Mouse (Mus musculus) kidney, postnatal 25 days (tissue): Measurements from ENCODE around the gene Gsk3b.
A peak's percentile ranks its signal among the peaks of the same experiment; 100 is the strongest.
"Not testable (repeated sequence)": the region's sequence is repeated elsewhere in the genome, so short reads cannot be mapped to it uniquely, and the experiment has no call there.

Experiments
- DNase-seq, 2 experiments: peaks; one replicate each; pipeline ENCODE4 v3.0.0; 2021; ENCODE audit warnings: mixed read lengths in 2 of 2

The Gsk3b gene

DNA sequence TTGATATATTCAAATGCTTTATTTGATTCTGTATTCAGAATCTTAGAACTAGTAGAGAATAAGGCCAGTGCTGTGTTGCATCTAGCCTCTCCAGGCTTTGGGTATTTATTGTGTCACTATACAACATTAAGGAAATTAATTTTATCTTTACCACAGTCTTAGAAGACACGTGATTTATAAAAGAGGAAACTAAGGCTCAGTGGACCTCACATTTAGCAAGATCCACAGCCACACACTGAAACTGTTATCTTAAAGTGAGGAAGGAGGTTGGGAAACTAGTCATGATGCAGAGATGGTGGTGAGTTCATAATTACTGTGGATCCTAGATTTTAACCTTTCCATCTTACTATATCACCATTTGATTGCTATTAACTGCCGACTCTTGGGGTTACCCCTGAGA lies 16.7 kb downstream of the Gsk3b start:
- DNase-seq, result no peak

DNA sequence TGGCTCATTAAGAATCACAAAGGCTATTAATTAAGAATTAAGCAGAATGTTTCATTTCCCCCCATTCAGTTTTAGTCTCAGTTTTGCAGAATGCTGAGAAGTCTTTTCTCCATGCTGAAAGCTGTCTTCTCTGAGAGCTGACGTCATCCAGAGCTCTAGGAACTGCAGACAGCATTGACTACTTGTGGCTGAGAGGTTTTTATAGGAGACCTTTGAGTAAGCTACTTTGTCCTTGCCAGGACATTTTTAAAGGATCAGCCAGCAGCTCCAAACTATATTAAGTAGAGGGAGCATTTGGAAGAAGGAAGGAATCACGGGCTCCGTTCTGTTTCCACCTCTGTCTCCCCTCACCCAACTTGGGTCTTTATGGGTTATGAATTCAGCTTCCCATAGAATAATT lies 17.7 kb downstream of the Gsk3b start:
- no peak for DNase-seq

DNA sequence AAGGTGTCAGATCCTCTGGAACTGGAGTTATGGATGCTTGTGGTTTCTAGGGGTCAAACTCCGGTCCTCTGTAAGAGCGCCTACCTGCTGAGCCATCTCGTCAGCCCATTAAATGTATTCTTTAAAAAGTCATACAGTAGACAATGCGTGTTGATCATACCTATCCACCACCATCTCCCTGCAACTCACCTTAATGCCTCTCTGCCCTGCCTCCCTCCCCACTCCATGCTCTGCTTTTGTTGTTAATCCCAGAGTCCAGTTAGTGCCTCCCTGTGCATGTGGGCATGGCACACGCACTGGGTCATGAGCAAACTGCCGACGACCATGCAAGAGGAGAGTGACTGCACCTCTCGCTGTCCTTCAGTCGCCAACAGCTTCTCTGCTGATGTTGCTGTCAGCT lies 21.2 kb downstream of the Gsk3b start:
- DNase-seq, result no peak

DNA sequence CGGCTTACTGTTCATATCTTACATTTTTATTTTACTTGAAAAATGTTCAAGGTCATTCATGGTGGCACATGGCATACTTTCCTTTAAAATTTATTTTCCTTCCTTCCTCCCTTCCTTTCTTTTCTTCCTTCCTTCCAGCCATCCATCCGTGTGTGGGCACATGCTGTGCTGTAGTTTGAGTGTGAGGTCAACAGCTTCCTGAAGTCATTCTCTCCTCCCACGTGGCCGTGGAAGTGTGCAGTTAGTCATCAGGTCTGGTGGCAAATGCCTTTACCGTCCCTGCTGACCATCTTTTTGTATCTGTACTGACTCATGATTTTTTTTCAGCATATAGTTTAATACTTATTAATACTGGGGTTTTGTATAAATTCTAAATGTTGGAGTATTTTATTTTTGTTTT lies 21.8 kb downstream of the Gsk3b start:
- no peak for DNase-seq

DNA sequence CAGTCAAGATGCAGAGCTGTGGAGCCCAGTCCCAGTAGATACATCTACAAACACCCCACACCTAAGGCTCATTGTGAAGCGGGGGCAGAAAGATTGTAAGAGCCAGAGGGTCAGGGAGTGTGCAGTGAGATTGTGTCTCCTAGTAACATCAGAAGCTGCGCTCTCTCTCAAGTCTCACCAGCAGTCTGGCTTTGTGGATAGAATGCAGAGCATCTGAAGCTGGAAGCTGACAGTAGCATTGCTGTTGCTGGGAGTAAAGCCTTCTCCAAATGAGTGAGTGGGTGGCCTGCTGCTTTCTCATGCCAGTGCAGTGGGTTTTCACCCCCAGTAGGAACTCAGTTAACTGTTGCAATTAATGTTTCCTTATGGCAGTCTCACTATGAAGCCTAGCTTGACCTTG lies 25.3 kb downstream of the Gsk3b start:
- no peak for DNase-seq

DNA sequence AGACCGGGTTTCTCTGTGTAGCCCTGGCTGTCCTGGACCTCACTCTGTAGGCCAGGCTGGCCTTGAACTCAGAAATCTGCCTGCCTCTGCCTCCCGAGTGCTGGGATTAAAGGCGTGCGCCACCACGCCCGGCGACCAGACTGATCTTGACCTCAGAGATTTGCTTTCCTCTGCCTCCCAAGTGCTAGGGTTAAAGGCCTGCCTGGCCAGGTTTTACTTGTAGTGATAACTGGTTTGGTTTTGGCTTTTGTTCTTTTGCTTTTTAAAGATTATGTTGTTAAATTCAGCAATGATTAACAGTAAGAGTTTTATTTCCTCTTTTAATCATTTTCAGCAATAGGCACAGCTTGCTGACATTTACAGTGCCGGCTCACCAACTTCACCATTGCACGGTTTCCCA lies 29.1 kb downstream of the Gsk3b start:
- not testable (repeated sequence) for DNase-seq

DNA sequence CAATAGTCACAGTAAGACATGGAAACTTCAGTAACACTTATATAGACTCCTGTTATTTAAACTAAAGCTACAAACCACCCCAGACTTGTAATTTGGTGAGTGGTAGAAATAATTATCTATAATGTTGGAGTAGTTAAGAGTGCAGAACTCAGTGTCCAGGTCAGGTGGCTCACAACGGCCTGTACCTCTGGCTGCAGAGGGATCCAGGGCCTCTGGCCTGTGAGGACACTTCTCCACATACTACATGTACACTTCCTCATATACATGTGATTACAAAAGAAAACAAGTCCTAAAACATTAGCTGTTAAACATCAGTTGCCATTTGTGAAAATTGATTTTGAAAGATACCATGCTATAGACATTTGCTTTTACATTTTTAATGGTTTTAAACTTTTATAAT lies 29.9 kb downstream of the Gsk3b start:
- DNase-seq, result no peak

DNA sequence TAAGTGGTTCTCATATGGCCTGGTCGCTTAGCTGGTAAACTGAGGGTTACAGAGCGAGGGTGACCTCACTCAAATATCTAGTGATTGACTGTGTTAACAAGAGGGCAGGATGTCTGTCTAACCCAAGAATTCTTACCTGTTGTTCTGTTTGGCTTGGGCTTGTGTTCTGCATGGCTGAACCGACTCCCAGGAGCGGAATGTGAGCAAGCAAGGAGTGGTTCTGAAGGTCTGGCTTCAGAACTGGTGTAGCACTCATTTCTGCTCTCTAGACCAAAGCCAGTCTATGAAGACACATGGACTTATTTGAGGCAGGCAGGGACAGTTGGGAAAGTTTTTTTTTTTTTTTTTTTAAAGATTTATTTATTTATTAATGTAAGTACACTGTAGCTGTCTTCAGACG lies 30.5 kb downstream of the Gsk3b start:
- peak; percentile 56 to 75 for DNase-seq

DNA sequence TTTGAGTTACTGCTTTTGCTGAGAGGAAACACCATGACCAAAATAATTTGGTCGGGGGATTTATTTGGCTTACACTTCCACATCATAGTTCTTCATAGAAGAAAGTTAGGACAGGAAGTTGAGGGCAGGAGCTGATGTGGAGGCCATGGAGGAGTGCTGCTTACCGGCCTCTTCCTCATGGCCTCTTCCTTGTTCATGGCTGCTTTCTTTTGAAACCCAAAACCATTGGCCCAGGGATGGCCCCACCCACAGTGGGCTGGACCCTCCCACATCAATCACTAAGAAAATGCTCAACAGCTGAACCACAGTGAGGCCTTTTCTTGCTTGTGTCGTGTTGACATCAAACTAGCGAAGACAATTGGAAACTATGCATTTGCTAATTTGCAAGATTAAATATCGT lies 40.4 kb downstream of the Gsk3b start:
- no peak for DNase-seq

DNA sequence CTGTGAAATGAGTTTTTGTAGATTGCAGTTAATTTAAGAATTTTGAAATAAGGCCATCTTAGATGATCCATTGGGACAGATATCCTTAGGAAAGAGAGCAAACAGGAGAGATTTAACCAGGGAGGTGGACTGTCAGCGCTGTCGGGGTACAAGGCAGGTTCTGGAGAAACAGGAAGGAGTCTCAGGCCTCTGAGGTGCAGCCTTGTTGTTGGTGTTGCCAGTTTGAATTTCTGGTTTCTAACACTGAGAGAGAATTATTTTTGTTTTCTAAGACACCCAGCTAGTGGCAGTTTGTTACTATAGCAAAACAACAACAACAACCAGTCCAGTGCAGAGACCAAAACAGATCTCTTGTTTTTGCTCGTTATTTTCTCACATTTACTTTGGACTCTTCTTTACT lies 42.2 kb downstream of the Gsk3b start:
- DNase-seq, result no peak

DNA sequence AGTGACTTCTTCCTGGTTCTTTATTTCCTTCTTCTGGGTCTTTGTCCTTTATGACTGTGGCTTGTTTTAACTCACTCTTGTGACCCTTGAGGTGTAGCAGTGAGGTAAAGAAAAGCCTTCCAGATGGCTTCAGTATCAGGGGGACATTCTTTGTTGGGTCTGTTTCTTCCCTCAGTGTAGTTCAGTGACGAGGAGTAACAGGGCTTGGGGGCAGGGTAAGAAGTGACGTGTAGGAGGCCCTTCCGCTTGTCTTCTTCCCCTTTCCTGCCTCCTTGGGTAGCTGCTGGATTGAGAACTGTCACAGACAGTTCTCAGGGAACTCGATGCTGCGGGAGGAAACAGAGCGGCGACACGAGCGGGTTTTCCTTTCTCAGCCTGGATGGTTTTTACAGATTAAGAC lies 43.0 kb downstream of the Gsk3b start:
- DNase-seq, result peak; percentile 17 to 40

DNA sequence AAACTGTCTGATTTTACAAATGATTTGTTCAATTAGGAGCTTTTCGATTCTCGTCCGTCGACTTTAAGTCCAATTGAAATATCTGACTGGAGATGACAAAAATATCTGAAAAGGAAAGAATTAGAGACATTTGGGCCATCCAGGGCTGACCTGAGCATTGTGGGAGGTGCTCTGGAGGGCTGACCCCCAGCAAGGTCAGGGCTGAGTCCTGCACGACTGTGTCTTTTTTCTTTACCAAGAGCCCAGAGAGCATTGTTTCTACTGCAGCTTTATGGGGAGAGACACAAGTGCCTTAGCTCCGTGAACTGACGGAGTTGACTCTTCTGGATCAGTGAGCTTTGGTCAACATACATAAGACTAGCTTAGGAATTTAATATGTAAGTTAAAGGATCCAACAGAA lies 43.4 kb downstream of the Gsk3b start:
- DNase-seq, result no peak

DNA sequence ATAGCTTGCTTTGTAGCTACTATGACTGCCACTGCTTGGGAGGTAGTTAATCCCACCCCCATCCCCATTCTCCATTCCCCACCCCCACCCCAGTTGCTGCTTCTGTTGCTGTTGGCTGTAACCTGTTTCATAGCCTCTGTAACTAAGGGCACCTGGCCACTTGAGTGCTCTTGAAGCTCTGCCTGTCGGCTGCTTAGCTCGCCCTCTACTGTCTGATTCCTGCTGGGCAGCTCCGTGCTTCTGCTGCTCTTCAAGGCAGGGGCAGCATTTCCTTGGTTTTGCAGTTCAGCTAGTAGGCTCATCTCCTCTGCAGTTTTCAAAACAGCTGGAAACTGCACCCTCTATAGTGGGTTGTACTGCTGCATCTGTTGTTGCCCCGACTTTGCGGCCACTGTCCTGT lies 48.5 kb downstream of the Gsk3b start:
- peak; percentile 74 to 79 for DNase-seq

DNA sequence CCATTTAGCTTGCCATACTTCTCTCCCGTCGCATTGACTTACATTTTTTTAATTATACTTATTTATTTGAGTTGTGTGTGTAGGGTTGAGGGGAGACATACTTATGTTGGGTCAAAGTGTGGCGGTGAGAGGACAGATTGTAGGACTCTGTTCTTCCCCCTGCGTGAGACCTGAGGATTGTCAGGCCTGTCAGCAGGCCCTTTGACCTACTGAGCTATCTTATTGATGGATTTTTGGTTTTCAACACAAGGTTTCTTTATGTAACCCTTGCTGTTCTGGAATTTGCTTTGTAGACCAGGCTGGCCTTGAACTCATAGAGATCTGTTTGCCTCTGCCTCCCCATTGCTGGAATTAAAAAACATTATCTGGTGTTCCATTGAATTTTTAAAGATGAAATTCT lies 56.1 kb downstream of the Gsk3b start:
- no peak for DNase-seq

DNA sequence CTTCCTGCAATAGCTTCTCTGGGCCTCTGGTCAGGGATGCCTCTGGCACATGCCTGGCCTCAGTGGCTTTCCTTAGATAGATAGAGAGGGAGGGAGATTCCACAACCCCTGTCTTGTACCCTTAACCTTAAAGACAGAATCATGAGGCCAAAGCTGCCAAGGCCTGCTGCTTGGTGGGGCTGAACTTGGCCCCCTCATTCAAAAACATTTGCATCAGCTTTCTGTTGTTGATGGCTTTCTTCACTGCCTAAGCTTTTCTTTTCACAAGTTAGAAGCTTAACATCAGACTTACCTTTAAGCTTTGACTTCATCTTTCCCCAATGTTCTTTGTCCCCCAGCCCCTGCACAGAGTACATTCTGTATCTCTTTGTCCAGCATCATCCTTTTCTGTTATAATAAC lies 61.8 kb downstream of the Gsk3b start:
- DNase-seq, result no peak

DNA sequence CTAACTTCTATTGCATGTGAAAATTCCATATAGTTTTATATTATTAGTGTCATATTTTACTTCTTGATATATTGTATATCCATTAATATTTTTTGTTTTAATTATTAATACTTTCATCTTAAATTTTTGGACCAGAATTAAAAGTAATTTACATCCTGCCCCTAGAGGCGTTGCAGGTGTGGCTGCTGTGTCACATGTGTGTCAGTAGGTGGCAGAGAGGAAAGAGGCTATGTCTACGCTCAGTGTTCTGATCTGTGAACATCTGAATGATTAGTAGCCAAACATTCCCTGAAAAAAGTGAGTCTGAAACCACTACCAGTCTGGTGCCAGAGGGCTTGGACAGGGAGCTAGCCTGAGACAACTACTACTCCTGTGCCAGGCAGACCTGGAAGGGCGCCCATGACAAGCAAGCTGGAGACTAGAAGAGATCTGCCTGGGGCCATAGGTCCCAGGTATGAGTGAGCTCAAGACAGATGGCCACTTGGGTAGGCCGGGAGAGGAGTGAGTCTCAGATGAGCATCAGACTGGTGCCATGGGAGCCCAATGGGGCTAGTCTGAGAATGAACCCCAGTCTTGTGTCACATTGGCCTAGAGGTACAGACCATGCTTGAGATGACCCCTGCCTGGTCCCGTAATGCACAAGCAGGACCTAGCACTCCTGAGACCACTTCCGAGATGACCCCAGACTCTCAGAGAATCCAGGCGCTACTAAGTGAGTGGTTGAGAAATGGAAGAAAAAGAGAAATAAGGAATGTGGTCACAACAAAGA lies 69.2 kb downstream of the Gsk3b start:
- no peak for DNase-seq

DNA sequence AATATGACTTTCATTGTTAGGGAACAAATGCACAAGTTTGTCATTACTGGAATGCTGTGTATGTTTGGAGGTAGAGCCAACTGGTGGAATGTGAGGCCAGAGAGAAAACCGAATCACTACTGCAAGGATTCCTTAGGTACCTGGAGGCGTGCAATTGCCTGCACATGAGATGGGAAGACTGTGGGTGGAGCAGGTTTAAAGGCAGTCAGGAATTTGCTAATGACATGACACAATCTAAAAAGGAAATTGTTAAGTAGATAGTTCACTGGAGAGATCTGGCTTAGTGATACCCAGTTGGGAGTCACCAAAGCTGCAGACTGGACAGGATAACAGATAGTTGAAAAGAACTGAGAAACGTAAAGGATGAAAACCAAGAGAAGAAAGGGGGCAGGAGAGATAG lies 73.2 kb downstream of the Gsk3b start:
- DNase-seq, result no peak

DNA sequence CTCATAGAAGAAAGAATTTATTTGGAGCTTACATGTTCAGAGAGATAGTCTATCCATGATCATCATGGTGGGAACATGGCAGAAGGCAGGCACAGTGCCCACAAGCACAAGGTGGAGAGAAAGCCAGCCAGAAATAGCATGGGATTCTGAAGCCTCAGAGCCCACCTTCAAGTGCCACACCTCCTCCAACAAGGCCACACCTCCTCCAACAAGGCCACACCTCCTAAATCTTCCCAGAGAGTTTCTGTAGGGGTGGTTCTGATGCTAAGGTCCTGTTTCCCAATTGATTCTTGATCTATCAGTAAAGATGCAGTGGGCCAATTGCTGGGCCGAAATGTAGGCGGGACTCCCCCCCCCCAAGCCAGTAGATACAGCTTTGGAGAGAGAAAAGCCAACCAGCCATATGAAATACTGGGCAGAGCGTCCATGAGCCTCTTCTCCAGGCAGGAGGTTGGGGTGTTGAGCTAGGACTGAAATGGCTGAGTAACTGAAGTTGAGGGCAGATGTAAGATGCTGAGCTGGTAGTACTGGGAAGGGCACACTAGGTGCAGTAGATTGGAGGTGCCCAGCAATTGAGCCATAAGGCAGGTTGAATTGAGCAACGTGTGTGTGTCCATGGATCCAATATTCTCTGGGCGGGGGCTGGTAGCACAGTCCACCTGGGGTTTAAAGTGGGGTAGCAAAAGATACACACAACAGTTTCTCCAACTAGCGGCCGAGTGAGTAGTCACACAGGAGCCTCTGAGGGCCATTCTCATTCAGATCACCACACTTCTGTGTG lies 76.2 kb downstream of the Gsk3b start:
- DNase-seq, result no peak

DNA sequence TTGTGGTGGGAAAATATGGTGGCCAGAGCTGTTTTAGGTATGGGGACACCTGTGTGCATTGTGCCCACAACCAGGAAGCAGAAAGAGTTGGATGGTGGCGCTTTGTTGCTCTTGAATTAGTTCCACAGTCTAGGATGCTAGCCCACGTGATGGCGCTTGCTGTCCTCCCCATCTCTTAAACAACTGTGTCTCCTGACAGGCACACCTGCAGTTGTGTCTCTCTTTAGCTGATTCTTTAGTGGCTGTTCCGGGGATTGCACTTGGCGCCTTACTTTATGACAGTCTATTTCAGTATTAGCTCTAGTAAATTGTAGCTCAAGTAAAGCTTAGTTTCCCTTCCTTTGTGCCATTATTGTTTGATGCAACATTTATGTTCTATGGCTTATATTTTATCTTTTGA lies 80.2 kb downstream of the Gsk3b start:
- DNase-seq, result no peak

DNA sequence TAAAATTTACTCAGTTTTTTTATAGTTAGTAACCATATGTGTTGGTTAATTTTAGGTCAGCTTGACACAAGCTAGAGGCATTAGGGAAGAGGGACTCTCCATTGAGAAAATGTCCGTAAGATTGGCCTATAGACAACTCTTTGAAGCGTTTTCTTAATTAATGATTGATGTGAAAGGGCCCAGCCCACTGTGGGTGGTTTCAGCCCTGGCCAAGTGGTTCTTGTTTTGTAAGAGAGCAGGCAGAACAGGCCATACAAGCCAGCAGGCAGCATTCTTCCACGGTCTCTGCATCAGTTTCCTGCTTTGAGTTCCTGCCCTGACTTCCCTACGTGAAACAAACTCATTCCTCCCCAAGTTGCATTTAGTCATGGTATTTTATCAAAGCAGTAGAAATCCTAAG lies 90.3 kb downstream of the Gsk3b start:
- no peak for DNase-seq

DNA sequence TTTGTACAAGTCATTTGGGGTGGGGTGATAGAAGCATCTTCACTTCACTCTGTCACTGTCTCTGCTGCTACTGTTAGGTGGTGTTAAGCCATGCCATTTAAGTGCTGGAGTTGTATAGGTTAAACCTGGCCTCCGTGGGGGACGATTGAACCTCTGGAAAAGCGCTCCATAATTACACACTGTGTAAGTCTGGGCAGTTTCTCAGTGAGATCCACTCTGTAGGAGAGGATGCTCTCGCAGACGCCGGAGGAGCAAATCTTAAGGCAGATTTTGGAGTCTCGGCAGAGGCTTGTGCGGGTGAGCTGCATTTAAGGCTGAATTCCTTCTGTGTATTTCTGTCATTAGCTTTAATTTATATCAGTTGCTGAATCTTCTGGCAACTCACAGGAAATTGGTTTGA lies 92.6 kb downstream of the Gsk3b start:
- no peak for DNase-seq

DNA sequence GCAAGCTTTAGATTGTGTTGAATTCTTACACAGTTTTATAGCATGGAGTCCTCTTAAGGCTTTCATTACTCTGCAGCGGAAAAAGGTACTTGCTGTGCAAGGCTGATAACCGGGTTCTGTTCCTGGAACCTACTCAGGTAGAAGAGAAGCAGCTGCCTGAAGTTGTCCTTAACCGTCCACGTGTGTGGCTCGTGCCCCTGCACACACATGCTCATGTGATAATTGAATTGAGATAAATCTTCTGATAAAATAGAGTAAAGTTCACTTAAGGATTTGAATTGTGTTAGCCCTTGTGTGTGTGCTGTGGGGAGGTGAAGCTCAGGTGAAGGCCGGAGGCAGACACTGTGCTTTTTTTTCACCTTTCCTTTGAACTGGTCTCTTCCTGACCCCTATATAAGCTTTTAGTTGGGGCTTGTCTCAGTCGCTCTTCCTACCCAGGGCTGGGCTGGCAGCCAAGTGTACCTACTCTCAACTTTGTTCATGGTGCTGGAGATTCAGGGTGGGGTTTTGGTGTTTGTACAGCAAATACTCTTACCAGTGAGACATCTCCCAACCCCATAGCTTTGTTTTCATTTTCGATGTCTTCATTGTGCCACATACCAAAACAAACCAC lies 96.0 kb downstream of the Gsk3b start:
- DNase-seq, result no peak

DNA sequence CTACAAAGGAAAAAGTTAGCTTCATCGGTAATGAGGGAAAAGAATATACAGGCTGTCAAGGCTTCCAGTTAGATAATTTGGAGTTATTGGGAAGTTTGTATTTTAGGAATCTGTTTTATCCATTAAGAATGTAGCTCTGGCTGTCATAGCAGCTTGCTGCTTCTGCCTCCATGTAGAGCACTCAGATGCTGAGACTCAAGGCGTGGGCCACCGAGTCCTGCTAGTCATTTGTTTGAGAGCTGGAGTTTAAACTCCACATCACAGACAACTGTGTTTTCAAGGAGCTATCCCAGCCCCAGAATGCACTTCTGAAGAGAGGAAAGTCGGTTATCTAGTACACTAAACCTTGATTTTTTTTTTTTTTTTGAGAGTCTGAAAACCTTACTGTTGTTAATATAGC lies 101.2 kb downstream of the Gsk3b start:
- DNase-seq, result no peak

DNA sequence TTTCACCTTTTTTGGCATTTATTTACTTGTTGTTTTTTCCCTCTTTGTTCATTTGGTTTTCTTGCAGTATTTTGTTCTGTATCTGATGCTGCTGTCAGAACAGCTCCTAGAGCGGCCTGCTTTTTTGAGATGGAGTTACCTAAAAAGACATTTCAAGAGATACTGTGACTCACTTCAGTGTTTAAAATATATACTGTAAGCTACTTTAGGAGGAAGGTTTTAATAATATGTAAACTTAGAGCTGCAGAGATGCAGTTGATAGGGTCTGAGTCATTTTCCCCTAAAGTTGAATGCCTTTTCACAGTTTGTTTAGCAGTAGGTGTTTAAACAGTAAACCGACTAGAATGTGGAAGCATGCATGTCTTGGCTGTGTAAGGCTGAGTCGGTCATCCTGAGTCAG lies 101.7 kb downstream of the Gsk3b start:
- DNase-seq, result no peak
